Mouse (Mus musculus) kidney, postnatal 0 days (tissue): ENCODE results near the gene Ctc1. TPM values are rescaled to one million over a fixed set of nuclear protein-coding genes. Genes with fewer than 3 reads are reported as not detected.
"Not testable (repeated sequence)": the region's sequence is repeated elsewhere in the genome, so short reads cannot be mapped to it uniquely, and the experiment has no call there.

Experiments
- ATAC-seq: fragments of 200-750 bp; cut with Nextera tagmentation; replicated peaks from 2 replicates; pipeline ENCODE4 v1.8.0; 2017; ENCODE audit warnings: low read depth, moderate number of reproducible peaks, moderate TSS enrichment, moderate library complexity; ENCODE audit not compliant: low FRiP score
- DNase-seq: peaks from one replicate; pipeline ENCODE4 v3.0.0-alpha.2; 2016; ENCODE audit warnings: low spot score
- H3K27ac ChIP-seq: fragments of 300-500 bp; sonication (generic); 2 replicates; pipeline ENCODE4 v1.5.1; 2014; ENCODE audit warnings: mild to moderate bottlenecking
- H3K27me3 ChIP-seq: fragments of 300-500 bp; sonication (generic); 2 replicates; pipeline ENCODE4 v1.6.1; 2014; ENCODE audit warnings: low read length, mixed read lengths; ENCODE audit not compliant: insufficient read depth
- H3K36me3 ChIP-seq: fragments of 300-500 bp; sonication (generic); 2 replicates; pipeline ENCODE4 v1.6.1; 2014; ENCODE audit warnings: low read length, mixed read lengths; ENCODE audit not compliant: insufficient read depth
- H3K4me1 ChIP-seq: fragments of 300-500 bp; sonication (generic); replicated peaks from 2 replicates; pipeline ENCODE4 v1.6.1; 2014; ENCODE audit warnings: antibody characterized with exemption, low read length, mixed read lengths; ENCODE audit not compliant: insufficient read depth
- H3K4me2 ChIP-seq: fragments of 300-500 bp; sonication (generic); 2 replicates; pipeline ENCODE4 v1.6.1; 2014; ENCODE audit warnings: mild to moderate bottlenecking, low read length, moderate library complexity, mixed read lengths
- H3K4me3 ChIP-seq: fragments of 300-500 bp; sonication (generic); replicated peaks from 2 replicates; pipeline ENCODE4 v1.5.1; 2014; ENCODE audit warnings: low read depth, low read length
- H3K9ac ChIP-seq: fragments of 300-500 bp; sonication (generic); 2 replicates; pipeline ENCODE4 v1.6.1; 2014; ENCODE audit warnings: low read depth, low read length
- H3K9me3 ChIP-seq: fragments of 300-500 bp; sonication (generic); replicated peaks from 2 replicates; pipeline ENCODE4 v1.6.1; 2016; ENCODE audit warnings: low read length, inconsistent platforms, mixed read lengths
- CTCF ChIP-seq: IDR thresholded peaks from 2 replicates; pipeline ENCODE4 v1.5.1; 2016; ENCODE audit warnings: antibody characterized with exemption, low read depth, mild to moderate bottlenecking, moderate library complexity
- WGBS: fragments of 180-500 bp; shearing (Covaris S2); extraction: QIAGEN DNeasy Blood & Tissue Kit; methylation state at CpG from one replicate; pipeline ENCODE4 v1.1.7; 2014; 5-methylcytosine and 5-hydroxymethylcytosine counted together
- polyA plus RNA-seq: library from polyadenylated mRNA; unstranded; fragments of >200 nt; fragmentation: Nextera tagmentation; extraction: Ambion mirVana; gene quantifications from 2 replicates; pipeline ENCODE4 v1.2.1, GENCODE M21; 2015

Ctc1 gene
- polyA plus RNA-seq, 1 experiment from 2014 or later = 27.6 TPM

DNA sequence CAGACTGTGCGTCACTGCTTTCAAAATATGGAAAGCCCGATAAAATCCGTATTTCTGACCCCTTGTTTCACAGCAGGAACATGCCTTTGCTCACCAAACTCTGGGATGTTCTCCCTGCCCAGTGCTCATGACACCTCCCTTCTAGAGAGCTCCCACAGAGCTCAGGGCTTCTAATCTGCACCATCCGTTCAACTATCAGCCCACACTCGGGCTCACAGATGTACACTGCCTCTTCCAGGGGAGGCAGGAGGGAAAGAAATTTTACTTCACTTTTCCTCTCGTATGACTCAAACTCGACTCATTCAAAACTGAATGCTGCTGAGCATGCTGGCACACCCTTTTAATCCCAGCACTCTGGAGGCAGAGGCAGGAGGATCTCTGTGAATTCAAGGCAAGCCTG lies 10.5 kb upstream of the Ctc1 start:
- Histone ChIP-seq H3K9ac (no peak overlapping the region), H3K4me2 (no peak overlapping the region), H3K4me3 (no peak overlapping the region), H3K9me3 (no peaks in the 10 kb centered on the region), H3K27ac (no peak overlapping the region), H3K4me1 (0 out of 2 replicates have a peak, but pooled peaks cover 5% of the 10 kb centered on the region), H3K27me3 (no peaks in the 10 kb centered on the region), H3K36me3 (peaks cover 24% of the 10 kb centered on the region)
- no peak for TF ChIP-seq CTCF
- 86% methylated on average over 7 of the region's 7 CpGs for WGBS
- DNase-seq (no peak), ATAC-seq (no peak)

DNA sequence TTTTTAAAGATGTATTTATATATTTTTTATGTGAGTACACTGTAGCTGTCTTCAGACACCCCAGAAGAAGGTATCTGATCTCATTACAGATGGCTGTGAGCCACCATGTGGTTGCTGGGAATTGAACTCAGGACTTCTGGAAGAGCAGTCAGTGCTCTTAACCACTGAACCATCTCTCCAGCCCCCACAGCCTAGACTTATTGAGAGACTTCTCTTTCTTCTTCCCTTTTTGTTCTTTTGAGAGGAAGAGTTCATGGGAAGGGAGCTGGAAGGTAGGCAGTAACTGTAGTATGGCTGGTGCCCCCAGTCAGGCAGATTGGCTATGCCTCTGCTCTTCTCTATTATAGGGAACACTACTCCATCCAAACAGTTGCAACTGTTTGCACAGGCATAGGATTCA lies 9.1 kb upstream of the Ctc1 start:
- H3K9me3 ChIP-seq, DNase-seq: not testable (repeated sequence)

DNA sequence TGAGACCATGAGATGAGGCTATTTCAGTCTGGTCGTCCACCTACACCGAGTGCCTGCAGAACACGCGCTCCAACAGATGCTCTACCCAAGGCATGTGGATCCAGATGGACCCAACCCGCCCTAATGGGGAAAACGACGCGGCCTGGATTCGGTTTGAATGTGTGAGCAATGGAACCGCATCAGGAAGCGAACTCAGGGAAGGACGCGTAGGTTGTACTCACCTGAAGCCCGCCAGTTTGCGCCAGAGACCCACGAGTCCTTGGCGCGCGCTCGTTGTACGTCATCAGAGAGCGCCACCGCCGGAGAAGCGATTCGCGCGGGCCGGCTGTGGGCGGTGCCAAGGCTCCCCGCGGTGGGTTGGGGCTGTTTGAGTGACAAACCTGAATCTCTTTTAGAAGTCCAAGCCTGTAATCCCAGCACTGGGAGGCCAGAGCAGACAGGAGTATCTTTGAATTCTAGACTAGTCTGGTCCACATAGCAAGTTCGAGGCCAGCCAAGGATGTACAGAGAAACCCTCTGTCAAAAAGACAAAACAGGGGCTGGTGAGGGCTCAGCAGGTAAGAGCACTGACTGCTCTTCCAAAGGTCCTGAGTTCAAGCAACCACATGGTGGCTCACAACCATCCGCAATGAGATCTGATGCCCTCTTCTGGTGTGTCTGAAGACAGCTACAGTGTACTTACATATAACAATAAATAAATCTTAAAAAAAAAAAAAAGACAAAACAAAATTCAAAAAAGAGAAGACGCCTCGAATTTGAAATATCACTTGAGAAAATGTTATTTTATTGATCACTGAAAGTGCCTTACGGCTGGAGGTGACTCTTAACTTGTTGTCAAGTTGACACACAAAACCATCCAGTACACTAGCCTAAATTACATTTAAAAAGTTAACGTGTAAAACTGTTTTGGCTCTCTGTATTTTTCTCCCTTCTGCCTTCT lies 7.3 kb upstream of the Ctc1 start, which contains the start of gene Pfas:
TSS of gene Pfas (minus strand) at position 279 of the 940 bp plus-strand sequence.
- no peak for TF ChIP-seq CTCF
- peak within 1 kb of the TSS; percentile 38; the same call in 1 of the 2 replicates for H3K27ac ChIP-seq
- H3K36me3 ChIP-seq = no peaks in the 10 kb centered on the region
- WGBS = 10% methylated on average over 38 of the region's 38 CpGs
- no peaks in the 10 kb centered on the region for H3K9me3 ChIP-seq
- peak within 1 kb of the TSS; percentile 71 for H3K9ac ChIP-seq
- H3K4me1 ChIP-seq = 0 out of 2 replicates have a peak, but pooled peaks cover 9% of the 10 kb centered on the region
- peak; percentile 81 for ATAC-seq
- H3K4me3 ChIP-seq = peak within 1 kb of the TSS; percentile 67
- peak within 1 kb of the TSS; percentile 65 for H3K4me2 ChIP-seq
- H3K27me3 ChIP-seq = no peaks in the 10 kb centered on the region
- peak; percentile 93 for DNase-seq

More for the DNA sequence above, 9.1 kb upstream of the Ctc1 start:
- not testable (repeated sequence) for H3K4me1 ChIP-seq, H3K4me3 ChIP-seq, H3K4me2 ChIP-seq, H3K27me3 ChIP-seq, H3K9ac ChIP-seq, ATAC-seq, H3K36me3 ChIP-seq, H3K27ac ChIP-seq

DNA sequence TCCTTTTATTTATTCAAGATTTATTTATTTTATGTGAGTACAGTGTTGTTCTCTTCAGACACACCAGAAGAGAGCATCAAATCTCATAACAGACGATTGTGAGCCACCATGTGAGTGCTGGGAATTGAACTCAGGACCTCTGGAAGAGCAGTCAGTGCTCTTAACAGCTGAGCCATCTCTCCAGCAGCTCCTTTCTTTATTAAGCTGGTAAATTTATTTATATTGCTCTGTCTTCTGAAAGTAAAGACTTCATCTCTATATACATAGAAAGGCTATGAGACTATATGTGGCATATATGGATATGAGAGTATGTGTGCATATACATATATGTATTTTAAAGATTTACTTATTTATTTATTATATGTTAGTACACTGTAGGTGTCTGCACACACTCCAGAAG lies 6.2 kb upstream of the Ctc1 start:
- Histone ChIP-seq H3K9me3 (no peaks in the 10 kb centered on the region), H3K4me1 (0 out of 2 replicates have a peak, but pooled peaks cover 9% of the 10 kb centered on the region), H3K4me2 (no peak overlapping the region), H3K36me3 (no peaks in the 10 kb centered on the region), H3K27me3 (no peaks in the 10 kb centered on the region), H3K27ac (no peak overlapping the region), H3K4me3 (no peak overlapping the region), H3K9ac (no peak overlapping the region)
- 92% methylated on average over 1 of the region's 1 CpGs for WGBS
- no peak for DNase-seq
- no peak for ATAC-seq
- TF ChIP-seq CTCF = no peak

DNA sequence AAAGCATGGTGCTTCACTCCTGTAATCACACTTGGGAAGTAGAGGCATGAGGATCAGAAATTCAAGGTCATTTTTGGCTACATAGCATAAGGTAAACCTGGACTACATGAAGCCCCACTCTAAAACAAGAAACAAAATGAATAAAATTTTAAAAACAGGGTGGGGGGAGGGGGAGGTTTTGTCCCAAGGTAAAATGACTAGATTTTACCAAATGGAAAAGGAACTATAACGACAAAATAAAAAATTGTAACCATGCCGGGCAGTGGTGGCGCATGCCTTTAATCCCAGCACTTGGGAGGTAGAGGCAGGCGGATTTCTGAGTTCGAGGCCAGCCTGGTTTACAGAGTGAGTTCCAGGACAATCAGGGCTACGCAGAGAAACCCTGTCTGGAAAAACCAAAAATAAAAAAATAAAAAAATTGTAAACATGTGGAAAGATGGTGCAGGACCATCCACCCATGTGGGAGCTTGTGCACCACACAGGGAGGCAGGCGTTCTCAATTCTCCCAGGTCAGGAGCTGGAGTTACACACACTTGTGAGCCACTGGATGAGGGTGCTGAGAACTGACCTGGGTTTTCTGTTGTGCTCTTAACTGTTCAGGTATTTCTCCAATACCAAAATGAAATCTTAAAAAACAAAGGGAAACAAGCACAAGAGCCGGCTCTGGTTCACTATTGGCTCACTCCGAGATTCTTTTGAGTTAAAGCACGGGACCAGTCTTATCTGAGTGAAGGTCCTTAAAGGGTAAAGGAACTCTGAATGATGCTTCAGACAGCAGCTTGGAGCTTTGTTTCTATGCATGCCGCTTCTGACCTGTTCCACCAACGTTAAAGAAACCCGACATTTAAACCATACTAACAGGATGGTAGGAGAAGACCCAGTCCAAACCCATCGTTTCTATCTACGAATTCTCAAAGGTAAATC lies 5.0 kb upstream of the Ctc1 start:
- Histone ChIP-seq H3K27ac (no peak overlapping the region), H3K36me3 (no peaks in the 10 kb centered on the region), H3K27me3 (no peaks in the 10 kb centered on the region), H3K4me3 (no peak overlapping the region), H3K9me3 (no peaks in the 10 kb centered on the region), H3K9ac (no peak overlapping the region), H3K4me2 (no peak overlapping the region), H3K4me1 (0 out of 2 replicates have a peak, but pooled peaks cover 9% of the 10 kb centered on the region)
- ATAC-seq = no peak
- no peak for TF ChIP-seq CTCF
- WGBS = 88% methylated on average over 15 of the region's 15 CpGs
- DNase-seq = no peak

DNA sequence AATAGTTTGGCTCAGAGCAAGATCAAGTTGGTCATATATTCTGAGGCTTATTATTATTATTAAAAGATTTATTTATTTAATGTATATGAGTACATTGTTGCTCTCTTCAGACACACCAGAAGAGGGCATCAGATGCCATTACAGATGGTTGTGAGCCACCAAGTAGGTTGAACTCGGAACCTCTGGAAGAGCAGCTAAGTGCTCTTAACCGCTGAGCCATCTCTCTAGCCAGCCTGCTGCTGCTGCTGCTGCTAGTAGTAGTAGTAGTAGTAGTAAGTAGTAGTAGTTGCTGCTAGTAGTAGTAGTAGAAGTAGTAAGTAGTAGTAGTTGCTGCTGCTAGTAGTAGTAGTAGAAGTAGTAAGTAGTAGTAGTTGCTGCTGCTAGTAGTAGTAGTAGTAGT lies 4.3 kb upstream of the Ctc1 start:
- not testable (repeated sequence) for H3K36me3 ChIP-seq, H3K27me3 ChIP-seq, H3K9me3 ChIP-seq, DNase-seq, ATAC-seq, H3K4me1 ChIP-seq
- H3K4me3 ChIP-seq = peak overlapping the region; percentile 44
- H3K9ac ChIP-seq = peak overlapping the region; percentile 64; the same call in 1 of the 2 replicates
- peak; percentile 36; the same call in 1 of the 2 replicates for TF ChIP-seq CTCF
- H3K4me2 ChIP-seq = peak overlapping the region; percentile 65
- peak overlapping the region; percentile 91 for H3K27ac ChIP-seq
- 71% methylated on average over 2 of the region's 2 CpGs for WGBS
